Mouse (Mus musculus): ENCODE measurements around the gene Hbq1a.
"Not testable (repeated sequence)": the region's sequence is repeated elsewhere in the genome, so short reads cannot be mapped to it uniquely, and the experiment has no call there.

Hbq1a gene

DNA sequence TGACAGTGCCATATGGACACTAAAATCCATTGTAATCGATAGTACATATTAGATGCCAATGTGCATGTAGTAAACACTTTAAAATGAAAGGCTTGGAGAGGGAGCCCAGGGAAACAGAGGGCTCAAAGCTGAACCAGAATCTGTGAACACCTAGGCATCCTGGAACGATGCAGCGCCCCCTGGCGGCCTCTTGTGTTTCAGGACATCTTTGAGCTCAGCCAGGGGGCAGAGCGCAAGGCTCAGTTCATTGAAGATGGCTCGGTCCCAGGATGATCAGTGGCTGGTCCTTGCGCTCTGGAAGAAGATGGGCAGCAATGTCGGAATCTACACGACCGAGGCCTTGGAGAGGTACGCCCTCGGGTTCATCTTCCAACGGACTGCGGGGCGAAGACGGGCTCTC is at the start of gene Hbq1a:
Gene Hbq1a (plus strand): TSS at position 205 of the 400 bp plus-strand sequence.
- peak; percentile 45 for DNase-seq (ENCODE audit: low spot score)

DNA sequence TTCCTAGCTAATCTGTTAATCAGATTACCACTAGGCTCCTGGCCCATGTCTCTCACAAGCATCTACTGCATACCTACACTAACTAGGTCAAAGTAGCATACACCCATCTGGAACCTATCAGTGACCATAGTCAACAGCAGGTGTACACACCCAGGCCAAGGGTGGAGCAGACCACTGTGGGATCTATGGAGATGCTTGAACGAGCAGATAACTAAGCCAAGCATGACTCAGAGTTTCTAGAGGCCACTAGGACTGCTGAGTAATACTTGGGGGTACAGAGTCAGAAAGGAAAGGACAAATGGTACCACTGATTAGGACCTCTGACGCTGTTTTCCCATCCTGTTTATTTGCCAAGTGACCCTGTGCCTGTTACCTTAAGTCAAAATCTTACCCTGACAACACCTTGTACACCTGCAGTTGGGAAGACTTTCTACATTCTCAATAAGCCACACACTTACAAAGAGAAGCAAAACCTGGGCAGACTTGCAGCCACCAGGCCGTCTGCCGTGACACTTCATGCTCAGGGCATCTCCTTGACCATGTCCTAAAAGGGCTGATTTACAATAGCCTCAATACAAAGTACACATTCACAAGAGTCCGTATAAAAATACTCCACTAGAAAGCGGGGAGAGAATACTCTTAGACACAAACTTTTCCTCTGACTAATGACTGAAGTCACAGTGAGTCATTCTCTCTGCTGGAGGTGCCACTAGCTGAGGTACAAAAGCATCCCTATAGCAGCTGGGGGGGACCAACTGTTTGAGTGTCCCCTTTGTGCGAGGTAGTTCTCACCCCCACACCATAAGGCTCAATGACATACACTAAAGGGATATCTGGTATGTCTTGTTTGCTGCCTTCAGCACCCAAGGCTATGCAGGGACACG is 48.7 kb upstream of the Hbq1a start:
- no peak for DNase-seq (ENCODE audit: low spot score)

DNA sequence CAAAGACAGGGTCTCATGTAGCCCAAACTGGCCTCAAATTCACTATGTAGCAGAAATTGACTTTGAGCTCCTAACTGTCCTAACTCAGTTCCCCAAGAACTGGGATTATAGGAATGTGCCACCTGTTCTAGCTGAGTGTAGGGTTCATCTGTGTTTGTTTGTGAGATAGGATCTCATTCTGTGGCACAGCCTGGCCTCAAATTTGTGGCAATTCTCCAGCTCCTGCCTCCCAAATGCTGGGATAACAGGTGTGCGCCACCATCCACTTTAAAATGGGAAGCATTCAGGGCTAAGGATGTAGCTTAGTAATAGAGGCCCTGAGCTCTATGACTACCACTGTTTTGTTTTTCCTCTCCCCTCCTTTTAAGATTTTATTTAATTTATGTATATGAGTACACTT is 46.7 kb upstream of the Hbq1a start:
- DNase-seq (ENCODE audit: low spot score): no peak

DNA sequence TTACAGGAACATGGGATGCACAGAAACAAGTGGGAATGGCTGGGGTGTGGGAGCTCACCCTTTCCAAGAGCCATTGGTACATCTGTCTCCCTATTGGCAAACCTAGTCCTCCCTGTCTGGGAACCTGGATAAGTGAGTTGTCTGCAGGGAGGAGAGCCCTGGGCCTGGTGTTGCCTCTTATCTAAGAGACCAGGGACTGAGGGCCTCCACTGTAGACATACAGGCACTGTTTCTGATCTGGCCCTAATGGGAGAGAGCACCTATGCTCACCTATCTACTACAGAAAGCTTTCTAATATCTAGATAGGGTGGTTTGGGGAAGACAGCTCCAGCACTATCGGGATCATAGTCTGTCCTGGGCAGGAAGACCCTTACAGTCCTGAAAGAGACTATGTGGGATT is 43.7 kb upstream of the Hbq1a start:
- no peak for DNase-seq (ENCODE audit: low spot score)

DNA sequence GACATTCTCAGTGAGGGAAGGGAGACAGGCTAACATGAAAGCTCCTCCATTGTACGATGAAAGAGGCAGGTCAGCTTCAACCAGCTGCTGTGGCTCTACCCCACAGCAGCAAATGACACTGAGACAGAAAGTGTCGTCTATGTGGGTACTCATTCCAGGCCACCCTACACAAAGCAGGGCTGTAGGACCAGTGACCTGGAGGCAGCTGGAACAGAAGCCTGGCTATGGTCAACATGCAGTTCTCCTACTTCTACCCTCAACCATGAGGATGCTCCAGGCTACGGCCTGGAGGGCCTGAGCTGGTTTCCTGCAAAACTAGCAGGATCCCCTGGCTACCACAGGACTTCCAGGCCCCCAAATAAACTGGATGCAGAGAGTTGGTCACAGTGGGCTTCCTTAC is 43.3 kb upstream of the Hbq1a start:
- no peak for DNase-seq (ENCODE audit: low spot score)

DNA sequence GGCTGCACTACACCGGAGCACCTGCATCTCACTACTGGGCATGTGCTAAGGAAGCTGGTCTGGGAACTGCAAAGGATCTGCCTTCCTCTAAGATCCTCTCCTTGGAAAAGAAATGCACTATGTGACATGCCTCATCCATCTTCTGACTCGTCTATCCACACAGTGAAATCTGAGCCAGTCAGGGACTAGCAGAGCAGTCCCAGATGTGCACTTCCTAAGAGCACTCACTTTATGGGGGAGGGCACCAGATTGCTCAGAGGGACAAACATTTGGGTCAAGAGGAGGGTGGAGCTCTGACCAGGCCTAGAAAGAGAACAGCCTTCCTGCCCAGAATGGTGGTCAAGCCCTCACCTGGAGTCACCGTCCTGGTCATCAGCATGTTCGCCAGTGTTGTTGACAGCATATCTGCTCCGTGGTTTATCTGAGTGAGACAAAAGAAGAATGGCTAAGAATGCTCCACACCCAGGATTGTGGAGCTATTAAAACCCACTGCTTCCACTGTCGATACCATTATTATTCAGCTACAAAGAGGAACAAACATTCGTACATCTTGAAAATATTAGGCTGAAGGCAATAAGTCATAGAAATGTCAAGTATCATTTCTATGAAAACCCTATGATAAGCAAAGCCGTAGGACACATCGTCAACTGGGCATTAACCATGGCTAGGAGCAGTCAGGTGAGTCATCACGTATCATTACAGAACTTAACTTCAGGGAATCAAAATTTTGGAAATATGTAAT is 37.0 kb upstream of the Hbq1a start:
- peak; percentile 73 for DNase-seq (ENCODE audit: low spot score)

DNA sequence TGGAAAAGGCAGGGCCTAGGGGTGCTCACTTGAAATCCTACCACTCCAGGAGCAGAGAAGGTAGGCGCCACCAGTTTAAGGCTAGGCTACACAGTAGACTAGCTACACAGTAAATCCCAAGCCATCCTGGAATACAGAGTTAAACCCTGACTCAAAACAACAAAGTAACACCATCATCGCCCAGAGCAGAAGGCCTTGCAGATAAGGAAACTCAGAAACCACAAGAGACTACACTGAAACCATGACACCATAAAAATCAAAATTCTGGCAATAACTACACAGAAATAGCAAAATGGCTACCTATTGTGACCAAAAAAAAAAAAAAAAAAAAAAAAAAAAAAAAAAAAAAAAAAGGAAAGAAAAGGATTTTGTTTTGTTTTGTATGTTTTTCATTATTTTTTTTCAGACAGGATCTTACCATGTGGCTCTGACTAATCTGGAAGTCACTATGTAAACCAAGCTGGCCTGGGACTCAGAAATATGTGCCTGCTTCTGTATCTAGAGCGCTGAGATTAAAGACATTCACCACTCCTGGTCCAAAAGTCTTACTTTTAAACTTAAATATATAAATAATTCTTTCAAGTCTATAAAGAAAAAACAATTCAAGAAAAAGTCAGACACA is 34.6 kb upstream of the Hbq1a start:
- DNase-seq (ENCODE audit: low spot score): no peak

DNA sequence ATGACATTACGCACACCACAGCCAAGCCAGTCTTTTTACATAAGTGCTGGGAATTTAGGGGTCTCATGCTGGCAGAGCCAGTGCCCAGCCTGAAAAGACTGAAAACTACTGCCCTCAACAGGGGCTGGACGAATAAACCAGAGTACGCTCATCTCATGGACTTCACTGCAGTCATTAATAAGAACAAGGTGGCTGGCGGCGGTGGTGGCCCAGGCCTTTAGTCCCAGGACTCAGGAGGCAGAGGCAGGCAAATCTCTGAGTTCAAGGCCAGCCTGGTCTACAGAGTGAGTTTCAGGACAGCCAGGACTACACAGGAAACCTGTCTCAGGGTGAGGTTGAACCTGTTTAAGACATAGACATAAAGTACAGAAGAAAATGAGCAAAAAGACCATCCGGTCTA is 33.7 kb upstream of the Hbq1a start:
- no peak for DNase-seq (ENCODE audit: low spot score)

DNA sequence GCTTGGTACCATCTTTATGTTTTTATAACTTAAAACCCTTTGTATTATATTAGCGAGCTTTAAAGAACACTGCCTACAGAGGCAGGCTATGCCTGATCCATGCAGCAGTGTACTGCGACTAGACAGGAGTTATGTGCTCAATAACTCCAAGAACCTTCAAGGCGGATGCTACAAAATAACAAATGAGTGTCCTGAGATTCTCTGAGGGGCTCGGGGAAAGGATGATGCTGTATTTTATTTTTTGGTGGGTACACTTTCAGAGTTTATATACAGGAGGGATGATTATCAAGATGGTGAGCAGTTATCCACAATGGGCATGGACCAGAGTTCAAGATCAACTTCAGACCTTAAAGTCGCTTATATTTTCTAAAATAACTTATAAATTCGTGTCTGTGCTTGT is 33.1 kb upstream of the Hbq1a start:
- DNase-seq (ENCODE audit: low spot score): no peak

DNA sequence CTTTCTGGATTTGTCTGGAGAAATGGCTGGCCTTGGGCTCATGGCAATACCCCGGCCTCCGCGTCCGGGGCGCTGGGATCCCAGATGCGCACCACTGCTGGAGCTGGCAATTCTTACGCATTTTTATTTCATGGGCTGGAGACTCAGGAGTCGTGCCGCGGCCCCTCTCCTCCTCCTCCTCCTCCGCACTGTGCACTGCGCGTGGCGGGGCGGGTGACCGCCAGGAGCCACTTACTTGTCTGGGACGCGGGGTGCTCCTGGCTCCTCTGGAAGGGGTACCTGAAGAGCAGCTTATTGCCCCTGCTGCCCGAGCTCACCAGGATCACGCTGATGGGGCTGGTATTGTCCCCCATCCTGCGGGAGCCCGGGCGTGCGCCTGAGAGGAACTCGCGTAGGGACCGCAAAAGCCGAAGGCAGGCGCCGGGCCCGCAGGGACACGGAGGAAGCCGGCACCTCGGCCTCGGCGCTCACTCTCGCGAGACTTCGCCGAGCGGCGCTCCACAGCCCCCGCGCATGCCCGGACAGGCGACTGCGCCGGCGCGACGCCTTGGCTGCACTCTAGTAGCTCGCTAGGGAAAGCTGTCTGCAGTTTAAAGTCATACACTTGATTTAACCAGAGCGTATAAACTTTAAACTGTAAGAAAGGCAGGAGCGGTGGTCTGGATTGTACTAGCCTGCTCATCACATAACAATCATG is 32.5 kb upstream of the Hbq1a start, which contains the start of gene Nprl3:
Gene Nprl3 (minus strand): TSS at position 520 of the 697 bp plus-strand sequence.
- DNase-seq (ENCODE audit: low spot score): peak; percentile 96

DNA sequence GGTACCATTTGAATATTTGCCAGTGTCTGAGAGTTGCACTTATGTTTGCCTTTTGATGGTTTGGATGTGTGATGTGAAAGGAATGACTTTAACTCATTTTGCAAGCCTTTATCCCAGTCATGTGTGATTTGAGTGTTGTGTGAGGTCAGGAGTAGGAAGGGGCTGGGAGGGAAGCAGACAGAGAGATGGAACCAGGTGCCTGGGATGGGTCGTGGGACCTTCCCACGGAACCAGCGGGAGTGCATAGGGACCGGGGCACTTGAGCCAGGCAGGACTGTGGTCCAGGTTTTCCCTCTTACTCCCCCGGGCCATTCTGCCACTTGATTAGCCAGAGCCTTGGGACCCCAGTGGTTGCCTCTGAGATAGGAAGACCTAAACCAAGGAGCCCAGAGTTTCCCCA is 31.9 kb upstream of the Hbq1a start:
- peak; percentile 24 for DNase-seq (ENCODE audit: low spot score)

DNA sequence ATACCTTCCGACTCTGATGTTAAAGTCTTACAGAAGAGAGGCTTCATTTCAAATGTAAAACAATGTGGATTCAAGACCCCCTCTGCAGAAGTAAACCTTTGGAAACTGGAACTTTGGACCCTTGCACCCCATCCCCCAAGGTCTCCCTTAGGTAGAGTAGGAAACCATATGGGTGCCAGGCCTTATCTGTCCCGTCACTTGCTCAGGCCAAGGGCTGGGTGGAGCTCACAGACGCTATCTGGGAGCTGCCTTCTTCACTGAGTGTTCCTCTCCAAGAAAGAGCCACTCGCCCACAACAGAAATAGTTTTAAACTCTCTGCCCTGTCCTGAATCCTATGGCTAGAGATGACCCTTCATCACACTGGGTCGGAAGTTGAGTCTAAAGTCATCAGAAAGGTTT is 30.9 kb upstream of the Hbq1a start:
- DNase-seq (ENCODE audit: low spot score): peak; percentile 27

DNA sequence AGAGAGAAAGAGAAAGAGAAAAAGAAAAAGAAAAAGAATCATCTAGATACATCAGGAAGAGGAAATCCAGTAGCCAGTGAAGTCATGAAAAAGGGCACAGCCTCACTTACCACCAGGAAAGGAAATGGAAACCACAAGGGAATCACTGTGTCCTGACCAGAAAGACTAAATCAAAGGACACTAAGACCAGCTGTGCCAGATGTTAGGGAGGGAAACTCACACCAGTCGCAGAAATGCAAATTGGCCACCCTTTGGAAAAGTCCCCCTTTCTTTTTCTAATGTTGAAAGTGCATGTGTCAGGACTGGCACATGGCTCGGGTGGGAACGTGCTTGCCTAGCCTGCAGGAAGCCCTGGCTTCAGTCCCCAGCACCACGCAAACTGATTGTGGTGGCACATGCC is 28.7 kb upstream of the Hbq1a start:
- DNase-seq (ENCODE audit: low spot score): no peak

DNA sequence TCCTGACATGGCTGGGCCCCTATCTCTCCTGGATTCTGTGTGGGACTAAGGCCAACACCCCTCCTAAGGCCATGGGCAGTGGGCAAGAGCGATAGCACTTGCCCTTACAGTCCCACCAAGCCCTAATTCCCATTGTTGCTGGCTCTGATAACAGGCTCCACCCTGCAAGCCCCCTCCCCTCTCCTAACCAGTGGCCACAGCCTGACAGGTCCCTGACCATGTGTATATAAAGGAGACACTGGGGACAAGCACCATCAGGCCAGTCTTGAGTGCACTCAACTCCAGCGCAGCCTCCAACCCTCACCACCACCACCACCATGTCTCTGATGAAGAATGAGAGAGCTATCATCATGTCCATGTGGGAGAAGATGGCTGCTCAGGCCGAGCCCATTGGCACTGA is 23.5 kb upstream of the Hbq1a start, which contains the start of gene Hba-x:
Gene Hba-x (plus strand): TSS at position 54 of the 400 bp plus-strand sequence.
- DNase-seq (ENCODE audit: low spot score): no peak

DNA sequence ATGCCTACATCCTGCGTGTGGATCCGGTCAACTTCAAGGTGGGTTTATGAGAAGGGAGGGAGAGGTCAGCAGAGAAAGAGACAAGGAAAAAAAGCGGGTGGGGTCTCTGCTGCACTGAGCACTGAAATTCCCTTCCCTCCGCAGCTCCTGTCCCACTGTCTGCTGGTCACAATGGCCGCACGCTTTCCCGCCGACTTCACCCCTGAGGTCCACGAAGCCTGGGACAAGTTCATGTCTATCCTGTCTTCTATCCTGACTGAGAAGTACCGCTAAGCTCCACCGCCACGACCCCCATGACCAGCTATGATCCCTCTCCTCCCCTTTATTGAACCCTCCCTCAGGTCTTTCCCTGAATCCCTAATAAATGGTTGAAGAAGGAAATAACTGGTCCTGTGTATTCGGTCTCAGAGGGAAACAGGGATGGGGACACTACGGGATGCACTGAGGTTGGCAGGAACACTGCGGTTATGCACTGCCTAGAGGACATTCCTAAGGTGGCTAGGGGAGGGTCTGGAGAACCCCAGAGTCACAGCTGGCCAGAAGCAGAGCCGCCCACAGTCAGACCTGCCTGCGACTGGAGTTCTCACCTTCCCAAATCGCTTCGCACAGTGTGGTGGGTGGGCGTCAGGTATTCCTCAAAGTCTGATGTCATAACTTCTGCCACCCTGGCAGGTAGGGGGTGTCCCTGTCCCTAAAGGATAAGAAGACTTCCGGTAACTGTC is 22.0 kb upstream of the Hbq1a start:
- peak; percentile 27 for DNase-seq (ENCODE audit: low spot score)

DNA sequence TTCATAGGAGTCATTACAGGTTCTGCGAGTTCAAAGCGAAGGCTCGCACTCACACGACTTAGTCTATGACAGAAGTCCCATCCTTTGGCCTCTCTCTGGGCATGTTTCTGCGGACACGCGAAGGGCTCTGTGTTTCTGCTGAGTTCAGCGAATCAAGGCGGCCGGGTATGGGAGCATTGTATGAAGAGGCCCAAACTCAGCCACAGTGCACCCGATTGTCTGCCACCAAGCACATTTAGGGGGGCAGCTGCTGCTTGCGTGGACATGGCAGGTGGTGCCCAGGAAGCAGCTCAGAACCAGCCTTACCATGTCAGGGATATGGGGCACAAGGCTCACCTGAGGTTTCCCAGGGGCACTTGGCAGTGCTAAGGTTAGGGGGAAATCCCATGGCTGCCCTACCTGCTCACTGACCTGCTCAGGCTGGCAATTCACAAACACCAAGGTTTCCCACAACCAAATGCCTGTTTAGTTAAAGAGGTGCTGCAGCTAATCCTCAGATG is 21.4 kb upstream of the Hbq1a start:
- no peak for DNase-seq (ENCODE audit: low spot score)

DNA sequence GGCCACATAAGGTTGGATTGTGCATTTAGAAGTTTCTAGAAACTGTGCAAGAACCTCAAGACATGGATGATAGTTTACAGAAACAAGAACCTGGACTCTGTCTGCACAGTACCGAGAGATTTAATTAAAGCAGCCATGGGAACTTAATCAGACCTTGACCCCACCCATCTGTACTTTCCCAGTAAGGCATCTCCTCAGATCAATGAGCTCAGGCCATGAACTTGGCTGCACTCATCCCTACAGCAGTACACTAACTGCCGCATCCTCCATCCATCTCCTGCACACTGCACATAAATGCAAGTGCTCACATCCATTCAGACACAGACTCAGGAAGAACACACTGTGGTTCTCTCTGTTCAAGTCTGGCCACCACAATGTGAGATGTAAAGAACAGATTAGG is 19.2 kb upstream of the Hbq1a start:
- DNase-seq (ENCODE audit: low spot score): no peak

DNA sequence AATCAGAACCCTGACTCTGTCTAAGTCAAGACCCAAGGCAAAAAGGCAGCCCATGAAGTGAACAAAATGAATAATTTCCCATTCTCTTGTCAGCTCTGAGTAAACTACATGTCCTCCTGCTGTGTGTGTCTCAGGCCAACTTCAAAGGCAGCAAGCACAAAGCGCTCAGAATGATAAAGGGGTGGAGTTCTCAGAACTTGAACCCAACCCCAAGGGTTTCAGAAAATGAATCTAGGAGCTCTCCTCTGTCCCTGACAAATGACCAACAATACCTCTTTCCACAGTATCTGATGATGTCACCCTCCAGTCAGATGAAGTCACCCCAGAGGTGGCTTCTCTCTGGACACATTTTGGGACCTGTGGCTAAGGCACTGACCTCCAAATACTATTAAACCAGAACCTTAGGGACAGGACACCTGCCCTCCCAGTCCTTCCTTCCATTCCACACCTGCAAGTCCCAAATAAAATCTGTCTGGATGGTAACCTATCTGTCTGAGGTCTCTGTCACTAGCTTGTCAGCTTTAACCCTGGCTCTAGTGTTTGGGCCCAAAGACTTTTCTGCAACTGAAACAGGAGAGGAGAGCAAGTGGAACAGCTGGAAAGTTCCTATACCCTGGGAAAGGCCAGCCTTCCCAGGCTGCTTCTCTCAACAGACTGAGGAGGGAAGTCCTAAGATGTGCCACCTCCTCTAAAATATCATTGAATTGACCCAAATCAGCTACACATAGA is 18.3 kb upstream of the Hbq1a start:
- no peak for DNase-seq (ENCODE audit: low spot score)

DNA sequence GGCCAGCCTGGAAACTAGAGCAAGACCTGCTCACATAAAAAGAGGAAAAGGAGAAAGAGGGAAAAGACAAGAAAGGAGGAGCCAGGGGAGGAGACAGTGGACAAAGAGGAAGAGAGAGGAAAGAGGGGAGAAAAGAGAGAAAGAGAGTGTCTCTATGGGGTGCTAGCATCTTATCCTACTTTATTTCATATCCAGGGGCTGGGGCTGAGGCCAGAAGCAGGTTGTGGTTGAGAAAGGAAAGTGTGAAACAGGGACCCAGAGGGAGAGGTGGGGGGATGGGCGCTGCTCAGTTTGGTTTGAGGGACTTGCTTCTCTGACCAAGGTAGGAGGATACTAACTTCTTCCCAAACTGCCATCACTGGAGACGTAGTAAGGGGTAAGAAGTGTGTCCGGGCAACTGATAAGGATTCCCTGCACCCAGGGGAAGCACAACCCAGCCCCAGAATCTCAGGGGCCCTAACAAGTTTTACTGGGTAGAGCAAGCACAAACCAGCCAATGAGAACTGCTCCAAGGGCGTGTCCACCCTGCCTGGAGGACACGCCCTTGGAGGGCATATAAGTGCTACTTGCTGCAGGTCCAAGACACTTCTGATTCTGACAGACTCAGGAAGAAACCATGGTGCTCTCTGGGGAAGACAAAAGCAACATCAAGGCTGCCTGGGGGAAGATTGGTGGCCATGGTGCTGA is 16.6 kb upstream of the Hbq1a start, which contains the start of gene Hba-a1:
Gene Hba-a1 (plus strand): TSS at position 421 of the 687 bp plus-strand sequence.
- not testable (repeated sequence) for DNase-seq (ENCODE audit: low spot score)

DNA sequence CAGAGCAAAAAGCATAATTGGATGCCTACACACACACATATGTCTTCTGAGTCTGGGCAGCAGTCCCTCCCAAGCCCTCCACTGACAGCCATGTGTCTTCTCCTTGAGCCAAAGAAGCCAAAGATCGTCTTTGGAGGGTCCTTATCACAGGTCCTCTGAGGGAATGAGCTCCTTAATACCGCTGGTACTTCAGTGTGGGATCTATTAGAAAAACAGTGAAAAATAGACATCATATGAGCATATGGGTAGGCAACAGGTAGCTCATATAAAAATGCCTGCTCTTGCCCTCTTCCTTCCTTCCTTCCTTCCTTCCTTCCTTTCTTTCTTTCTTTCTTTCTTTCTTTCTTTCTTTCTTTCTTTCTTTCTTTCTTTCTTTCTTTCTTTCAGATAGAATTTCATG is 15.3 kb upstream of the Hbq1a start:
- not testable (repeated sequence) for DNase-seq (ENCODE audit: low spot score)
